Mouse (Mus musculus): ENCODE data around the gene Epo. TPM values are rescaled to one million over a fixed set of nuclear protein-coding genes. Genes with fewer than 3 reads are reported as not detected.

Epo gene
- polyA plus RNA-seq, 1 experiment from 2014 or later = not detected

DNA sequence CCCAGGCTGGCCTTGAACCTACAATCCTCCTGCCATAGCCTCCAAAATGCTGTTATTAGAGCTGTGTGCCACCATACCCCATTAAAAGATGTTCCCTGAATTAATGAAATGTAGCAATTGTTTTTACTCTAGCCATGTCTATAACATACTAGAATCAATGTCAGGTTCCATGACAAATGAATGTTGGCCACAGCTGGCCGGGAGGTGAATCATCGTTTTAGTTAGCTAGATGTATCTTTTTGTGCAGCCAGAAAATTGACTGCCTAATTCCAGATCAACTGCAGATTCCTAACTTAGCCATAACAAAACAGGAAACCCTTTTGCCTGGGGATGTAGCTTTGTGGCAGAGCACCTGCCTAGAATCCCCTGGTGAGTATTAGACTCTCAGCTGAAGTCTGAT lies 16.8 kb upstream of the Epo start:
- H3K4me2 ChIP-seq (ENCODE audit: low read length) = no peak overlapping the region
- no peaks in the 10 kb centered on the region for H3K36me3 ChIP-seq (ENCODE audit: control insufficient read depth, insufficient read depth, low read length)
- peaks cover 7% of the 10 kb centered on the region; the same call in 1 of the 2 replicates for H3K4me1 ChIP-seq (ENCODE audit: control insufficient read depth, insufficient read depth, low read length)
- H3K9ac ChIP-seq (ENCODE audit: low read length) = no peak overlapping the region
- H3K27me3 ChIP-seq (replicated peaks; ENCODE audit: control insufficient read depth, insufficient read depth, low read length) = no peaks in the 10 kb centered on the region
- 88% methylated on average over 2 of the region's 2 CpGs for WGBS
- no peak overlapping the region for H3K4me3 ChIP-seq (ENCODE audit: low read depth, low read length)
- H3K9me3 ChIP-seq (replicated peaks; ENCODE audit: control insufficient read depth, low read length) = no peaks in the 10 kb centered on the region
- ATAC-seq (no peak), DNase-seq (ENCODE audit: low spot score) (no peak)
- H3K27ac ChIP-seq (ENCODE audit: low read depth, low read length) = no peak overlapping the region

DNA sequence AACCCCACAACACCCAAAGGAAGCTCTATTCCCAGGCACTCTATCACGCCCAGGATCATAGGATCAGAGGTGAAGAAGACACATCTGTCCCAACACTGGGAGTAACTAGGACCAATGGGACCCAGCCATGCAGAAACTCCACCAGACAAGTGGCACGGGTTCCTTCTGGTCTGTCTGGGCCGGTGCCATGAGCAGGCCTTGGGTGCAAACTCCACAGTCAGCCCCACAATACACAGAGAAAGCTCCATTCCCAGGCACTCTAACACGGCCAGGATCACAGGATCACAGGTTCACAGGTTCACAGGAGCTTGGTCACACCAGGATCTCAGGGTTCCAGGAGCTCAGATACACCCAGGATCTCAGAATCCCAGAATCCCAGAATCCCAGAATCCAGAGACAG lies 12.6 kb upstream of the Epo start:
- 73% methylated on average over 4 of the region's 4 CpGs for WGBS
- Histone ChIP-seq H3K9ac (ENCODE audit: low read length) (no peak overlapping the region), H3K27ac (ENCODE audit: low read depth, low read length) (no peak overlapping the region), H3K27me3 (replicated peaks; ENCODE audit: control insufficient read depth, insufficient read depth, low read length) (no peaks in the 10 kb centered on the region), H3K4me2 (ENCODE audit: low read length) (no peak overlapping the region), H3K9me3 (replicated peaks; ENCODE audit: control insufficient read depth, low read length) (no peaks in the 10 kb centered on the region), H3K4me1 (ENCODE audit: control insufficient read depth, insufficient read depth, low read length) (no peaks in the 10 kb centered on the region), H3K36me3 (ENCODE audit: control insufficient read depth, insufficient read depth, low read length) (no peaks in the 10 kb centered on the region), H3K4me3 (ENCODE audit: low read depth, low read length) (no peak overlapping the region)
- DNase-seq (ENCODE audit: low spot score) (no peak), ATAC-seq (no peak)

DNA sequence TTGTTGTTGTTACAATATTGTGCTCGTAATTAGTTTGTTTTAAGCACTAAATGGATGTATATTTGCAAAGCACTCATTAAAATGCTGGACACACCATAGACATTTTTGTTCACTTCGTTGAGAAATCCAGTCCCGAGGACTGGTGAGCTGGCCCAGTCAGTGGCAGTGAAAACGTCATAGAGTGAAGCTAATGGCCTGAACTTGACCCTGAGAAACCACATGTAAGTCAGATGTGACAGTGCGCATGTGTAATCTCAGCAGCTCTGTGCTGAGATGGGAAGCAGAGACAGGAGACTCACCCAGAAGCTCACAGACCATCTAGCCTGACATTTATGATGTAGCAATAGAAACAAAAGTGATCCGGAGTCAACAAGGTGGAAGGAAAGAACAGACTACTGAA lies 11.9 kb upstream of the Epo start:
- Histone ChIP-seq H3K9me3 (replicated peaks; ENCODE audit: control insufficient read depth, low read length) (no peaks in the 10 kb centered on the region), H3K36me3 (ENCODE audit: control insufficient read depth, insufficient read depth, low read length) (no peaks in the 10 kb centered on the region), H3K4me1 (ENCODE audit: control insufficient read depth, insufficient read depth, low read length) (no peaks in the 10 kb centered on the region), H3K9ac (ENCODE audit: low read length) (no peak overlapping the region), H3K27ac (ENCODE audit: low read depth, low read length) (no peak overlapping the region), H3K4me2 (ENCODE audit: low read length) (no peak overlapping the region), H3K27me3 (replicated peaks; ENCODE audit: control insufficient read depth, insufficient read depth, low read length) (no peaks in the 10 kb centered on the region), H3K4me3 (ENCODE audit: low read depth, low read length) (no peak overlapping the region)
- 73% methylated on average over 6 of the region's 6 CpGs for WGBS
- ATAC-seq (no peak), DNase-seq (ENCODE audit: low spot score) (no peak)

DNA sequence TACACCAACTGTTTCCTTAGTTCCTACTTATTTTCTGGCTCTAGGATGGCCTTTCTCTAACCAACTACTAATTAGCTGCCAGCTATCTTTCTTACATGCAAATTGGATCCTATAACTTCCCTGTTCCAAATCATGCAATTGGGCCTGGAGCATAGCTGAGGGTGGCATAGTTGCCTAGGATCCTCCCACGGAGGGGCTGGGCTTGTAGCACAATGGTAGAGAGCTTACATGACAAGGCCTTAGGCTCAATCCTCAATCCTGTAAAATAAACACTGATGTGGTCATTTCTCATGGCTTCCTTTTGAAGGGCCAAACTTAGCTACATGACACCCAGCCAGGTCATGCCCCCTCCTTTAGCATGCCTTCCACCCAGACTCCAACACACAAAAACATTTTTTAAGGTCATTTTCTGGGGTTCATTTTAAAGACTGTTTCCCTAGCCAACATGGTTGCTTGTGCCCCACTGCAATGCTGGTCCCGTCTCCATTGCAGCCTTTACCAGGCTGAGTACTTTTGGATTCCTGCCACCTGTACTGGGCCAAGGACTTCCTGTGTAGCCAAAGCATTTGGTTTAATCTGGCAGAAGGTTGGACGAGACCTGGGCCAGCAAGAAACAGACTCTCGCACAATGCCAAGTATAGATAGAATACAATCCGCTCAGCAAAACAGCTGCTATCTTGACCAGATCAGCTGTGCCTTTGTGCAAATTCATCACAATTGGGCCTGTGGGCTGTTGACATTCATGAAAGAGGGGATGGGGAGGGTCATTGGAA lies 8.9 kb upstream of the Epo start:
- Histone ChIP-seq H3K4me3 (ENCODE audit: low read depth, low read length) (no peak overlapping the region), H3K4me1 (ENCODE audit: control insufficient read depth, insufficient read depth, low read length) (peaks cover 5% of the 10 kb centered on the region; the same call in 1 of the 2 replicates), H3K27ac (ENCODE audit: low read depth, low read length) (0 out of 2 replicates have a peak overlapping the region, but pooled peaks have one; percentile 9), H3K36me3 (ENCODE audit: control insufficient read depth, insufficient read depth, low read length) (no peaks in the 10 kb centered on the region), H3K9me3 (replicated peaks; ENCODE audit: control insufficient read depth, low read length) (no peaks in the 10 kb centered on the region), H3K9ac (ENCODE audit: low read length) (no peak overlapping the region), H3K27me3 (replicated peaks; ENCODE audit: control insufficient read depth, insufficient read depth, low read length) (no peaks in the 10 kb centered on the region), H3K4me2 (ENCODE audit: low read length) (no peak overlapping the region)
- DNase-seq (ENCODE audit: low spot score) = peak; percentile 56
- ATAC-seq = no peak
- WGBS = 62% methylated on average over 5 of the region's 5 CpGs

DNA sequence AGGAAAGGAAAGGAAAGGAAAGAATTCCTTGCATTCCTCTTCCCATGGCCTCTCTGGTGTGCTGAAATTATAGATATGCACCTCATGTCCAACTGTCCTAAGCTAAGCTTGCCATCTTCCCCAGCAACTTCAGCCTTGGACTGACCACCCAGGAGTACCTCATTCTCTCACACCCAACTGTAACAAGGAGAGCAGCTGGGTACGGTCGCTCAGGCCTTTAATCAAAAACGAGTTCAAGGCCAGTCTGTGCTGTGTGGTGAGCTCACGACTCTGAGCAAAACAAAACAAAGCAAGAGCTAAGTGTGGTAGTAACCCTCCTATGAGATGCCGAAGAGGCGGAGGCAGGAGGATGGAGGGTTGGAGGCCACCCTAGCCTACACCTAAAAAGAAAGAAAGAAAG lies 7.9 kb upstream of the Epo start:
- Histone ChIP-seq H3K27me3 (replicated peaks; ENCODE audit: control insufficient read depth, insufficient read depth, low read length) (no peaks in the 10 kb centered on the region), H3K4me3 (ENCODE audit: low read depth, low read length) (no peak overlapping the region), H3K9me3 (replicated peaks; ENCODE audit: control insufficient read depth, low read length) (no peaks in the 10 kb centered on the region), H3K4me1 (ENCODE audit: control insufficient read depth, insufficient read depth, low read length) (peaks cover 5% of the 10 kb centered on the region; the same call in 1 of the 2 replicates), H3K4me2 (ENCODE audit: low read length) (no peak overlapping the region), H3K36me3 (ENCODE audit: control insufficient read depth, insufficient read depth, low read length) (no peaks in the 10 kb centered on the region), H3K9ac (ENCODE audit: low read length) (no peak overlapping the region), H3K27ac (ENCODE audit: low read depth, low read length) (no peak overlapping the region)
- no peak for ATAC-seq
- WGBS = 70% methylated on average over 6 of the region's 6 CpGs
- DNase-seq (ENCODE audit: low spot score) = no peak

DNA sequence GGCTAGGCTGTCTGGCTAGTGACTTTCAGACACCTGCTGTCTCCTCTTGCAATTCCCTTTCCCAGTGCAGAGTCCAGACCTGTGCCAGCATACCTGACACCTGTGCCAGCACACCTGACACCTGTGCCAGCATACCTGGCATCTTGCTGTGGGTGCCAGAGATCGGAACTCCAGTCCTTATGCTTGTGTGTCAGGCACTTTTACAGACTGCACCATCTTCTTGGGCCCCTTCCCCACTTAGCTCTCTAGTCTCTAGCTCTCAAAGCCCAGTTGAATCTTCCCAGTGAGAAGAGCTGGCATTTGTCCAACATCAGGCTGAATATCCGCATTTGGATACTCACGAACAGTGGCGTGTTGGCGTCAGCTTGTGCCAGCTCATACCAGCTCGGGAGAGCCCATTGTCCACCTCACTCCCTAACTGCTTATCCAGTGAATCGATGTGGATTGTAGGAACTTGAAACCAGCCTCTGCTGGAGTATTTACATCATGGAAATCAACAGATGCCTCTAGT lies 6.3 kb upstream of the Epo start:
- WGBS = 33% methylated on average over 7 of the region's 7 CpGs

DNA sequence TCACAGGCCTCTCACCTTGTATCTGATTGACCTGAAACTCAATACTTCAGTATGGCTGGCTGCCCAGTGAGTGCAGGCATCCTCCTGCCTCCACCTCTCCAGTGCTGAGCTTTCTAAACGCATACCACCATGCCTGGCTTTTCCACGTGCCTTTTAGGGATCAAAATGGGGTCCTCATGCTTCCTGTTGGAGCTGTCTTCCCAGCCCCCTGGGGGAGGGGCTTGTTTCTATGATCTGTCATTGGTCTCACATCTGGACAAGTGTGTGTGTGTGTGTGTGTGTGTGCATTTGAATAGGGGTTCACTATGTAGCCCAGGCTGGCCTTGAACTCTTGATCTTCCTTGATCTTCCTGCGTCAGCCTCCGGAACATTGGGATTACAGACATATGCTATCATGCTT lies 4.4 kb upstream of the Epo start:
- Histone ChIP-seq H3K4me3 (ENCODE audit: low read depth, low read length) (no peak overlapping the region), H3K27me3 (replicated peaks; ENCODE audit: control insufficient read depth, insufficient read depth, low read length) (no peaks in the 10 kb centered on the region), H3K36me3 (ENCODE audit: control insufficient read depth, insufficient read depth, low read length) (no peaks in the 10 kb centered on the region), H3K4me2 (ENCODE audit: low read length) (no peak overlapping the region), H3K4me1 (ENCODE audit: control insufficient read depth, insufficient read depth, low read length) (peaks cover 8% of the 10 kb centered on the region; the same call in 1 of the 2 replicates), H3K9me3 (replicated peaks; ENCODE audit: control insufficient read depth, low read length) (no peaks in the 10 kb centered on the region), H3K9ac (ENCODE audit: low read length) (no peak overlapping the region), H3K27ac (ENCODE audit: low read depth, low read length) (no peak overlapping the region)
- WGBS = 71% methylated on average over 4 of the region's 4 CpGs
- no peak for ATAC-seq
- no peak for DNase-seq (ENCODE audit: low spot score)

More for the DNA sequence above, 6.3 kb upstream of the Epo start:
- no peaks in the 10 kb centered on the region for H3K9me3 ChIP-seq (replicated peaks; ENCODE audit: control insufficient read depth, low read length)
- no peaks in the 10 kb centered on the region for H3K36me3 ChIP-seq (ENCODE audit: control insufficient read depth, insufficient read depth, low read length)
- ATAC-seq (peak; percentile 37; the same call in 1 of the 2 replicates), DNase-seq (ENCODE audit: low spot score) (peak; percentile 83)
- H3K4me3 ChIP-seq (ENCODE audit: low read depth, low read length) = no peak overlapping the region
- H3K27ac ChIP-seq (ENCODE audit: low read depth, low read length) = no peak overlapping the region
- peaks cover 5% of the 10 kb centered on the region; the same call in 1 of the 2 replicates for H3K4me1 ChIP-seq (ENCODE audit: control insufficient read depth, insufficient read depth, low read length)
- H3K9ac ChIP-seq (ENCODE audit: low read length) = no peak overlapping the region
- no peaks in the 10 kb centered on the region for H3K27me3 ChIP-seq (replicated peaks; ENCODE audit: control insufficient read depth, insufficient read depth, low read length)
- H3K4me2 ChIP-seq (ENCODE audit: low read length) = no peak overlapping the region

DNA sequence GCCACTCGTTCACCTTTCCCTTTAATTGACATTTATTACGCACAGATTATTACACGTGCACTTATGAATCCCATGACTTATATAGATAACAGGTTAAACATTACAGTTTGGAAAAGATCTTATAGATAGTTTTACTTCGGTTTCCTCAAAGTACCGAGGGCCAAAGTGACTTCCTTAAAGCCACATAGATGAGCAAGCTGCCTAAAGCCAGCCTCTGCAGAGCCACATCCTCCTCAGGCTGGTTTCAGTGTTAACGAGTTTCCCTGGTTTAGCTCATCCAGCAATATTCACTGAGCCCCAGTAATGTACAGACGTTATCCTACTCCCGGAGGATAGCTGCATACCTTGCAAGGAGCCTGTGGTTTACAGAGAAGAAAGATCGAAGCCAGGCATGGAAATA lies 2.3 kb upstream of the Epo start:
- Histone ChIP-seq H3K27ac (ENCODE audit: low read depth, low read length) (no peak overlapping the region), H3K4me3 (ENCODE audit: low read depth, low read length) (no peak overlapping the region), H3K9me3 (replicated peaks; ENCODE audit: control insufficient read depth, low read length) (no peaks in the 10 kb centered on the region), H3K36me3 (ENCODE audit: control insufficient read depth, insufficient read depth, low read length) (no peaks in the 10 kb centered on the region), H3K4me2 (ENCODE audit: low read length) (no peak overlapping the region), H3K4me1 (ENCODE audit: control insufficient read depth, insufficient read depth, low read length) (peaks cover 8% of the 10 kb centered on the region; the same call in 1 of the 2 replicates), H3K27me3 (replicated peaks; ENCODE audit: control insufficient read depth, insufficient read depth, low read length) (no peaks in the 10 kb centered on the region), H3K9ac (ENCODE audit: low read length) (no peak overlapping the region)
- WGBS = 78% methylated on average over 9 of the region's 9 CpGs
- DNase-seq (ENCODE audit: low spot score) = no peak
- no peak for ATAC-seq

DNA sequence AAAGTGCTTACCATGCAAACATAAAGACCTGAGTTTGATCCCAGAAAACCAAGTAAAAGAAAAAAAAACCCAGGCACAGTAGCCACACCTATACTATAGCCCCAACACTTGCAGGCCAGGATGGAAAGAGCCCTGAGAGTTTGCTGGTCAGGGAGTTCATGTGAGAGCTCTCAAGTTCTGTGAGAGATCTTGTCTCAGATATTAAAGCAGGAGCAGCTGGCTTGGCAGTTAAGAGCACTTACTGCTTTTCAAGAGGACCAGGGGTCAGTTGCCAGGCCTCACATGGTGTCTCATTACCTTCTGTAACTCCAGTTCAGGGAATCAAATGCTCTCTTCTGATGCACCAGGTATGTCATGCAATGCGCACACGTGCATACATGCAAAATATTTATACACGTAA lies 1.7 kb upstream of the Epo start:
- Histone ChIP-seq H3K27me3 (replicated peaks; ENCODE audit: control insufficient read depth, insufficient read depth, low read length) (no peaks in the 10 kb centered on the region), H3K4me2 (ENCODE audit: low read length) (no peak overlapping the region), H3K4me3 (ENCODE audit: low read depth, low read length) (no peak overlapping the region), H3K9ac (ENCODE audit: low read length) (no peak overlapping the region), H3K27ac (ENCODE audit: low read depth, low read length) (no peak overlapping the region), H3K4me1 (ENCODE audit: control insufficient read depth, insufficient read depth, low read length) (peaks cover 13% of the 10 kb centered on the region), H3K36me3 (ENCODE audit: control insufficient read depth, insufficient read depth, low read length) (peaks cover 5% of the 10 kb centered on the region), H3K9me3 (replicated peaks; ENCODE audit: control insufficient read depth, low read length) (no peaks in the 10 kb centered on the region)
- 91% methylated on average over 3 of the region's 3 CpGs for whole genome bisulfite sequencing
- DNase-seq (ENCODE audit: low spot score) (no peak), ATAC-seq (no peak)
